Mouse (Mus musculus): ENCODE measurements around the gene Pramef25.
A peak's percentile ranks its signal among the peaks of the same experiment; 100 is the strongest.
"Not testable (repeated sequence)": the region's sequence is repeated elsewhere in the genome, so short reads cannot be mapped to it uniquely, and the experiment has no call there.

Pramef25 gene

GRCm38 (mm10) chr4:143950916-143951315 is at the start of gene Pramef25:
TSS of gene Pramef25 (minus strand) at chr4:143951016.
- not testable (repeated sequence) for DNase-seq (ENCODE audit: low spot score in 2 of 2)

- DNase-seq (ENCODE audit: low spot score in 2 of 2) = not testable (repeated sequence)
Measured at GRCm38 (mm10) chr4:143994269-143994668, 43.5 kb upstream of the Pramef25 start, which contains the start of gene Pramef17. TSS of gene Pramef17 (minus strand) at chr4:143994369.

GRCm38 (mm10) chr4:143988126-143988525 is 37.3 kb upstream of the Pramef25 start:
- peak; percentile 45 to 51 for DNase-seq (ENCODE audit: low spot score in 2 of 2)

- DNase-seq (ENCODE audit: low spot score in 2 of 2) = peak; percentile 19 to 47
Measured at GRCm38 (mm10) chr4:143987475-143987941, 36.7 kb upstream of the Pramef25 start.

GRCm38 (mm10) chr4:143985733-143986132 is 34.9 kb upstream of the Pramef25 start:
- peak; percentile 8 to 15 for DNase-seq (ENCODE audit: low spot score in 2 of 2)

- DNase-seq (ENCODE audit: low spot score in 2 of 2) = peak; percentile 1 to 28
Measured at GRCm38 (mm10) chr4:143985165-143985564, 34.3 kb upstream of the Pramef25 start.

- not testable (repeated sequence) for DNase-seq (ENCODE audit: low spot score in 2 of 2)
Measured at GRCm38 (mm10) chr4:143983446-143983845, 32.6 kb upstream of the Pramef25 start.

- DNase-seq (ENCODE audit: low spot score in 2 of 2) = not testable (repeated sequence)
Measured at GRCm38 (mm10) chr4:143966850-143967249, 16.0 kb upstream of the Pramef25 start, which contains the start of gene Gm13101. TSS of gene Gm13101 (minus strand) at chr4:143966950.

- not testable (repeated sequence) for DNase-seq (ENCODE audit: low spot score in 2 of 2)
Measured at GRCm38 (mm10) chr4:143900280-143900679, 50.5 kb downstream of the Pramef25 start, which contains the start of gene Pramef6. TSS of gene Pramef6 (minus strand) at chr4:143900380.
